Mouse (Mus musculus) liver, embryonic 11.5 days (tissue): ENCODE measurements around the gene Ubxn1. TPM values are rescaled to one million over a fixed set of nuclear protein-coding genes. Genes with fewer than 3 reads are reported as not detected.

Source experiments
- ATAC-seq: fragments of 200-750 bp; cut with Nextera tagmentation; replicated peaks from 2 replicates; pipeline ENCODE4 v1.8.0; 2017; ENCODE audit warnings: moderate number of reproducible peaks, mild to moderate bottlenecking, moderate TSS enrichment, moderate library complexity; ENCODE audit not compliant: low FRiP score
- DNase-seq: peaks from one replicate; pipeline ENCODE4 v3.0.0-alpha.2; 2017; ENCODE audit warnings: low spot score
- H3K27ac ChIP-seq: fragments of 300-500 bp; sonication (generic); 2 replicates; pipeline ENCODE4 v1.5.1; 2014; ENCODE audit warnings: mild to moderate bottlenecking, low read depth, low read length, control low read depth
- H3K27me3 ChIP-seq: fragments of 300-500 bp; sonication (generic); replicated peaks from 2 replicates; pipeline ENCODE4 v1.6.1; 2014; ENCODE audit warnings: low read length, mixed read lengths; ENCODE audit not compliant: control insufficient read depth, insufficient read depth
- H3K36me3 ChIP-seq: fragments of 300-500 bp; sonication (generic); 2 replicates; pipeline ENCODE4 v1.6.1; 2014; ENCODE audit warnings: mild to moderate bottlenecking, low read length, moderate library complexity, mixed read lengths; ENCODE audit not compliant: control insufficient read depth, insufficient read depth
- H3K4me1 ChIP-seq: fragments of 300-500 bp; sonication (generic); replicated peaks from 2 replicates; pipeline ENCODE4 v1.6.1; 2014; ENCODE audit warnings: low read length, mixed read lengths; ENCODE audit not compliant: control insufficient read depth, insufficient read depth
- H3K4me2 ChIP-seq: fragments of 300-500 bp; sonication (generic); 2 replicates; pipeline ENCODE4 v1.6.1; 2014; ENCODE audit warnings: mild to moderate bottlenecking, control low read depth, moderate library complexity
- H3K4me3 ChIP-seq: fragments of 300-500 bp; sonication (generic); 2 replicates; pipeline ENCODE4 v1.5.1; 2014; ENCODE audit warnings: low read depth, low read length, control low read depth
- H3K9ac ChIP-seq: fragments of 300-500 bp; sonication (generic); 2 replicates; pipeline ENCODE4 v1.6.1; 2014; ENCODE audit warnings: low read depth, low read length, control low read depth
- H3K9me3 ChIP-seq: fragments of 300-500 bp; sonication (generic); 2 replicates; pipeline ENCODE4 v1.6.1; 2016; ENCODE audit warnings: low read length, inconsistent platforms, mixed read lengths; ENCODE audit not compliant: control insufficient read depth
- WGBS: fragments of 180-500 bp; shearing (Covaris S2); extraction: QIAGEN DNeasy Blood & Tissue Kit; methylation state at CpG from one replicate; pipeline ENCODE4 v1.1.7; 2014; 5-methylcytosine and 5-hydroxymethylcytosine counted together
- microRNA-seq: library from miRNA; unstranded; fragments of <30 nt; microRNA quantifications from one replicate; pipeline ENCODE4, GENCODE M21; 2017; ENCODE audit warnings: borderline number of aligned reads
- polyA plus RNA-seq: library from polyadenylated mRNA; unstranded; fragments of >200 nt; fragmentation: Nextera tagmentation; extraction: Ambion mirVana; gene quantifications from 2 replicates; pipeline ENCODE4 v1.2.1, GENCODE M21; 2014

Ubxn1 gene
- polyA plus RNA-seq, 1 experiment from 2014 or later: 204 TPM

DNA sequence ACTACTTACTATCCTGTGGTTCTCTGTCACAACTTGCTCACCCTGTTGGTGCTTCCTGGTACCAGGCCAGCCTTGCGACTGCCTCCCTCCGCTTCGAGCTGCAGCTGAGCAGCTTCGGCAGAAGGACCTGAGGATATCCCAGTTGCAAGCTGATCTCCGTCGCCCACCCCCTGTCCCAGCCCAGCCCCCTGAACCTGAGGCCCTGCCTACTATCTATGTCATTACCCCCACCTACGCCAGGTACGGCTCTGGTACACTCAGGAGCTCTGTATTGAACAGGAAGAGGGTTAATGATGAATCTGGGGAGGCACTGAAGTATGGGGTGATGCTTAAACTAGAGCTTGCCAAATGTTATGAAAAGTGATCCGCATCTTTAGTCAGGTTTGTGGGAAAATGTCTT lies 50.4 kb downstream of the Ubxn1 start:
- H3K4me2 ChIP-seq: peak overlapping the region; percentile 81
- no peak for DNase-seq
- peak overlapping the region; percentile 84 for H3K4me3 ChIP-seq
- 0 out of 2 replicates have a peak overlapping the region, but pooled peaks have one; percentile 34 for H3K9ac ChIP-seq
- 74% methylated on average over 9 of the region's 9 CpGs for WGBS
- peaks cover 18% of the 10 kb centered on the region for H3K4me1 ChIP-seq
- ATAC-seq: no peak
- H3K36me3 ChIP-seq: peaks cover 12% of the 10 kb centered on the region; the same call in 1 of the 2 replicates
- no peaks in the 10 kb centered on the region for H3K9me3 ChIP-seq
- no peaks in the 10 kb centered on the region for H3K27me3 ChIP-seq
- H3K27ac ChIP-seq: peak overlapping the region; percentile 90; the same call in 1 of the 2 replicates

Small RNA genes lying within 50 kb of the gene (microRNA-seq; reads per million reads assigned to microRNA genes)
- gene Mir5136: not detected

Other genes starting within 250 kb of the Ubxn1 start
- 0.12 TPM in 1 of 2 replicates, not detected in the other for gene Chrm1, start 207.7 kb upstream of the Ubxn1 start, polyA plus RNA-seq
- 150 and 159 TPM in 2 replicates for gene Slc3a2, start 148.1 kb upstream of the Ubxn1 start, polyA plus RNA-seq
- 142 and 143 TPM in 2 replicates for gene Wdr74, start 135.7 kb upstream of the Ubxn1 start, polyA plus RNA-seq
- gene 1700092M07Rik, start 130.8 kb upstream of the Ubxn1 start, polyA plus RNA-seq: 1.7 and 2.0 TPM in 2 replicates
- gene Stx5a, start 130.1 kb upstream of the Ubxn1 start, polyA plus RNA-seq: 69.5 and 73.1 TPM in 2 replicates
- gene Nxf1, start 114.4 kb upstream of the Ubxn1 start, polyA plus RNA-seq: 197 and 198 TPM in 2 replicates
- gene Tmem223, start 100.5 kb upstream of the Ubxn1 start, polyA plus RNA-seq: 116 and 123 TPM in 2 replicates
- gene Tmem179b, start 97.0 kb upstream of the Ubxn1 start, polyA plus RNA-seq: 116 and 119 TPM in 2 replicates
- 25.9 TPM in 2 replicates for gene Taf6l, start 85.1 kb upstream of the Ubxn1 start, polyA plus RNA-seq
- gene Polr2g, start 72.9 kb upstream of the Ubxn1 start, polyA plus RNA-seq: 152 and 159 TPM in 2 replicates
- 3.2 and 4.1 TPM in 2 replicates for gene Zbtb3, start 68.9 kb upstream of the Ubxn1 start, polyA plus RNA-seq
- 43.8 and 46.8 TPM in 2 replicates for gene Ttc9c, start 52.2 kb upstream of the Ubxn1 start, polyA plus RNA-seq
- gene Hnrnpul2, start 51.5 kb upstream of the Ubxn1 start, polyA plus RNA-seq: 5.5 and 6.4 TPM in 2 replicates
- gene AC129217.1, start 41.7 kb upstream of the Ubxn1 start, polyA plus RNA-seq: 0.40 TPM in 1 of 2 replicates, not detected in the other
- gene Bscl2, start 34.0 kb upstream of the Ubxn1 start, polyA plus RNA-seq: 52.7 and 52.9 TPM in 2 replicates
- gene Gng3, start 32.3 kb upstream of the Ubxn1 start, polyA plus RNA-seq: 2.1 and 2.3 TPM in 2 replicates
- gene Lrrn4cl, start 20.7 kb upstream of the Ubxn1 start, polyA plus RNA-seq: 0.10 and 0.34 TPM in 2 replicates
- 57.1 and 66.9 TPM in 2 replicates for gene Uqcc3, start 9.4 kb downstream of the Ubxn1 start, polyA plus RNA-seq
- 133 and 147 TPM in 2 replicates for gene Lbhd1, start 12.2 kb downstream of the Ubxn1 start, polyA plus RNA-seq
- not detected in 2 replicates for gene Gm49403, start 12.4 kb downstream of the Ubxn1 start, polyA plus RNA-seq
- gene 1810009A15Rik, start 17.4 kb downstream of the Ubxn1 start, polyA plus RNA-seq: 163 and 171 TPM in 2 replicates
- not detected in 2 replicates for gene Gm49416, start 17.4 kb downstream of the Ubxn1 start, polyA plus RNA-seq
- 47.8 and 52.4 TPM in 2 replicates for gene Ints5, start 21.5 kb downstream of the Ubxn1 start, polyA plus RNA-seq
- 91.8 and 106 TPM in 2 replicates for gene Ganab, start 26.6 kb downstream of the Ubxn1 start, polyA plus RNA-seq
- 32.3 and 34.8 TPM in 2 replicates for gene B3gat3, start 48.9 kb downstream of the Ubxn1 start, polyA plus RNA-seq
- gene Rom1, start 57.9 kb downstream of the Ubxn1 start, polyA plus RNA-seq: 2.4 and 3.9 TPM in 2 replicates
- gene Eml3, start 58.1 kb downstream of the Ubxn1 start, polyA plus RNA-seq: 22.6 and 26.1 TPM in 2 replicates
- 75.6 and 81.1 TPM in 2 replicates for gene Mta2, start 70.4 kb downstream of the Ubxn1 start, polyA plus RNA-seq
- 42.4 and 43.2 TPM in 2 replicates for gene Tut1, start 82.4 kb downstream of the Ubxn1 start, polyA plus RNA-seq
- 598 and 618 TPM in 2 replicates for gene Eef1g, start 95.5 kb downstream of the Ubxn1 start, polyA plus RNA-seq
- gene Ahnak, start 117.8 kb downstream of the Ubxn1 start, polyA plus RNA-seq: 2.6 and 3.7 TPM in 2 replicates
- not detected in 2 replicates for gene Scgb1a1, start 216.5 kb downstream of the Ubxn1 start, polyA plus RNA-seq